Mouse (Mus musculus) myocyte (in vitro differentiated cells): ENCODE measurements around the gene Fanca.

Experiments
- MAX ChIP-seq: IDR thresholded peaks from one replicate; pipeline ENCODE4 v1.6.1; 2011; ENCODE audit warnings: low read depth, mild to moderate bottlenecking, control low read depth
- MYOD1 ChIP-seq, 3 experiments: IDR thresholded peaks; one replicate each; pipeline ENCODE4 v1.6.1; 2011; ENCODE audit warnings: control low read depth in 2 of 3, low read depth in 2 of 3, mild to moderate bottlenecking in 2 of 3, moderate library complexity in 1 of 3; ENCODE audit not compliant: insufficient read length in 2 of 3, control insufficient read depth in 1 of 3
- MYOG ChIP-seq, 3 experiments: IDR thresholded peaks; one replicate each; pipeline ENCODE4 v1.6.1; 2011; ENCODE audit warnings: control low read depth in 2 of 3, low read depth in 2 of 3, mild to moderate bottlenecking in 2 of 3; ENCODE audit not compliant: insufficient read length in 2 of 3, control insufficient read depth in 1 of 3, insufficient read depth in 1 of 3
- POLR2A ChIP-seq: IDR thresholded peaks from one replicate; pipeline ENCODE4 v1.6.1; 2011; ENCODE audit warnings: low read depth, mild to moderate bottlenecking, control low read depth, moderate library complexity; ENCODE audit not compliant: insufficient read length
- POLR2AphosphoS2 ChIP-seq: IDR thresholded peaks from one replicate; pipeline ENCODE4 v1.6.1; 2011; ENCODE audit warnings: low read depth, control low read depth; ENCODE audit not compliant: insufficient read length
- TCF12 ChIP-seq: IDR thresholded peaks from one replicate; pipeline ENCODE4 v1.6.1; 2011; ENCODE audit warnings: mild to moderate bottlenecking, control low read depth; ENCODE audit not compliant: poor library complexity, insufficient read depth, severe bottlenecking
- USF1 ChIP-seq: IDR thresholded peaks from one replicate; pipeline ENCODE4 v1.6.1; 2011; ENCODE audit warnings: low read depth, mild to moderate bottlenecking, control low read depth, moderate library complexity

DNA sequence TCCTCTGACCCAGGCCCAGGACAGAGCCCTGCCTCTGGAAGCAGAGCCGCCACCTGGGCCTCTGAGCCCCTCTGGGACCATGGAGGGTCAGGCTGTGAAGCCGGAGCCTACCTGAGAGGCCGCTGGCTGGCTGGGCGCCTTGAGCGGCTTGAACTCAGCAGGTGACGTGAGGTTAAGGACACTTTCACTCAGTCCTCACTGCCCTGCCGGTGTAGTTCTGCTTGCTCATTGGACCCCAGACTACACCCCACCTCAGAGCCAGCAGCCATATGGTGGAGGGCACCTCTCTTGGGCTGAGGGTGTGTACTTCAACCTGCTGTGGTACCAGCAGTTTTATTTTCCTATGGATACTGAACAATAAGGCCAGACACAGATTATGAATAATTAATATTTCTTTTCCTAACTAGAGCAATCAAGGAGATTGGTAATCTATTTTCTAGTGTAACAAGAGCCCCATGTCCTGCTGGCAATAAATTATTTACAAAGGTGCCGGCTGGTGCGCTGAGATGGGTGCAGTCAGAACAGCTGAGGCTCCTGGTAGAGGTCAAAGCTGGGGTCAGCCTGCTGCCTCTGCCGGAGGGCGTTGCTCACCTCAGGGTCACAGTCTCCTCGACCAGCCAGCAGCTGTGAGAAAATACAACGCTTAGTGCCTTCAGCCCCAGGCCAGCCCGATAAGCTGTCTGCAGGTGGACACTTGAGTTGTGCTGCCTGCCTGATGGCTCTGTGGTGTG lies 50.3 kb downstream of the Fanca start:
- no peak for TF ChIP-seq POLR2A
- no peak for TF ChIP-seq USF1
- no peak for TF ChIP-seq MAX
- peak; percentile 2 for TF ChIP-seq POLR2AphosphoS2
- TF ChIP-seq TCF12 = no peak
- no peak for TF ChIP-seq MYOD1 (IDR thresholded peaks at IDR 0.05; ENCODE audit: control insufficient read depth in 1 of 3, insufficient read length in 2 of 3, low read depth in 2 of 3)
- TF ChIP-seq MYOG (IDR thresholded peaks at IDR 0.05; ENCODE audit: control insufficient read depth in 1 of 3, insufficient read depth in 1 of 3, insufficient read length in 2 of 3, low read depth in 2 of 3) = peak in 1 of 3 experiments; percentile 28
